Mouse (Mus musculus): Measurements from ENCODE around the gene Pyroxd2. TPM values are rescaled to one million over a fixed set of nuclear protein-coding genes. Genes with fewer than 3 reads are reported as not detected.
A peak's percentile ranks its signal among the peaks of the same experiment; 100 is the strongest.
"Not testable (repeated sequence)": the region's sequence is repeated elsewhere in the genome, so short reads cannot be mapped to it uniquely, and the experiment has no call there.

Gene Pyroxd2
- 1 to 10 TPM; 2.7 to 3.2 TPM for total RNA-seq (2021)
- long read RNA-seq, experiment 1, partial matches to known transcripts, result 0 of 2 reads
- long read RNA-seq, experiment 1, other reads (novel, unspliced or antisense), result 2 of 2 reads
- long read RNA-seq, experiment 2, partial matches to known transcripts, result 0 of 1 reads
- long read RNA-seq, experiment 2, other reads (novel, unspliced or antisense), result 1 of 1 reads

GRCm38 (mm10) chr19:42752363-42752931, at the start of gene Pyroxd2:
Pyroxd2 (minus strand) TSS chr19:42752775.
- TF ChIP-seq CTCF (conservative IDR thresholded peaks at IDR 0.05), result no peak
- DNase-seq (ENCODE audit: low spot score in 2 of 2), result peak; percentile 42 to 44
- H3K4me3 ChIP-seq, result peak within 1 kb of the TSS; percentile 42
- peak within 1 kb of the TSS; percentile 68 for H3K27ac ChIP-seq

- no peak overlapping the region for H3K4me3 ChIP-seq
- no peak for TF ChIP-seq CTCF (conservative IDR thresholded peaks at IDR 0.05)
- no peak for DNase-seq (ENCODE audit: low spot score in 2 of 2)
- H3K27ac ChIP-seq, result no peak overlapping the region
Observed at GRCm38 (mm10) chr19:42797866-42798265, 45.3 kb upstream of the Pyroxd2 start.

GRCm38 (mm10) chr19:42795801-42796200, 43.2 kb upstream of the Pyroxd2 start:
- no peak for TF ChIP-seq CTCF (conservative IDR thresholded peaks at IDR 0.05)
- DNase-seq (ENCODE audit: low spot score in 2 of 2), result no peak
- no peak overlapping the region for H3K27ac ChIP-seq
- H3K4me3 ChIP-seq, result peak overlapping the region; percentile 55

GRCm38 (mm10) chr19:42794914-42795613, 42.5 kb upstream of the Pyroxd2 start:
- peak overlapping the region; percentile 55 for H3K4me3 ChIP-seq
- H3K27ac ChIP-seq, result no peak overlapping the region
- DNase-seq (ENCODE audit: low spot score in 2 of 2), result peak; percentile 90 to 97
- TF ChIP-seq CTCF (conservative IDR thresholded peaks at IDR 0.05), result peak; percentile 96

GRCm38 (mm10) chr19:42788311-42788710, 35.7 kb upstream of the Pyroxd2 start:
- Histone ChIP-seq H3K27ac (no peak overlapping the region), H3K4me3 (no peak overlapping the region)
- DNase-seq (ENCODE audit: low spot score in 2 of 2), result no peak
- no peak for TF ChIP-seq CTCF (conservative IDR thresholded peaks at IDR 0.05)

- no peak for TF ChIP-seq CTCF (conservative IDR thresholded peaks at IDR 0.05)
- Histone ChIP-seq H3K4me3 (no peak overlapping the region), H3K27ac (no peak overlapping the region)
- no peak for DNase-seq (ENCODE audit: low spot score in 2 of 2)
Observed at GRCm38 (mm10) chr19:42785562-42786220, 33.1 kb upstream of the Pyroxd2 start.

- no peak for DNase-seq (ENCODE audit: low spot score in 2 of 2)
- H3K27ac ChIP-seq, result no peak overlapping the region
Observed at GRCm38 (mm10) chr19:42785129-42785528, 32.6 kb upstream of the Pyroxd2 start.

GRCm38 (mm10) chr19:42780156-42780538, 27.6 kb upstream of the Pyroxd2 start:
- peak; percentile 32; the same call in 1 of the 2 replicates for TF ChIP-seq CTCF (conservative IDR thresholded peaks at IDR 0.05)
- DNase-seq (ENCODE audit: low spot score in 2 of 2), result not testable (repeated sequence)
- H3K4me3 ChIP-seq, result peak overlapping the region; percentile 74
- H3K27ac ChIP-seq, result peak overlapping the region; percentile 90

More at GRCm38 (mm10) chr19:42785129-42785528, 32.6 kb upstream of the Pyroxd2 start:
- TF ChIP-seq CTCF (conservative IDR thresholded peaks at IDR 0.05), result peak; percentile 62
- H3K4me3 ChIP-seq, result no peak overlapping the region

GRCm38 (mm10) chr19:42779531-42780155, 27.1 kb upstream of the Pyroxd2 start, which contains the start of gene Hps1:
Hps1 (minus strand) TSS chr19:42779978.
- TF ChIP-seq CTCF (conservative IDR thresholded peaks at IDR 0.05), result peak; percentile 56
- peak; percentile 85 to 92 for DNase-seq (ENCODE audit: low spot score in 2 of 2)
- Histone ChIP-seq H3K4me3 (peak within 1 kb of the TSS; percentile 74), H3K27ac (peak within 1 kb of the TSS; percentile 90)

- Histone ChIP-seq H3K4me3 (no peak overlapping the region), H3K27ac (no peak overlapping the region)
- TF ChIP-seq CTCF (conservative IDR thresholded peaks at IDR 0.05), result peak; percentile 77
- peak in 1 of 2 experiments; percentile 62 for DNase-seq (ENCODE audit: low spot score in 2 of 2)
Observed at GRCm38 (mm10) chr19:42777801-42778200, 25.2 kb upstream of the Pyroxd2 start.

- peak; percentile 72 for TF ChIP-seq CTCF (conservative IDR thresholded peaks at IDR 0.05)
- H3K4me3 ChIP-seq, result no peak overlapping the region
- DNase-seq (ENCODE audit: low spot score in 2 of 2), result no peak
Observed at GRCm38 (mm10) chr19:42776813-42777212, 24.2 kb upstream of the Pyroxd2 start.

GRCm38 (mm10) chr19:42770141-42770872, 17.7 kb upstream of the Pyroxd2 start:
- Histone ChIP-seq H3K4me3 (no peak overlapping the region), H3K27ac (no peak overlapping the region)
- TF ChIP-seq CTCF (conservative IDR thresholded peaks at IDR 0.05), result no peak
- DNase-seq (ENCODE audit: low spot score in 2 of 2), result no peak

More at GRCm38 (mm10) chr19:42776813-42777212, 24.2 kb upstream of the Pyroxd2 start:
- no peak overlapping the region for H3K27ac ChIP-seq

Data from layer of hippocampus, adult 2 months (tissue).